Mouse (Mus musculus): ENCODE measurements at regions not wholly inside any gene's neighbourhood (a gene's known extent, or its start where the extent isn't known, plus 50 kb on each side); places are given as distances from the start of the nearest gene placed in this dataset.

- 61% methylated on average over 2 of the region's 2 CpGs for WGBS
- no peak overlapping the region for H3K4me3 ChIP-seq (ENCODE audit: low read depth, low read length)
- DNase-seq (ENCODE audit: low spot score) (no peak), ATAC-seq (ENCODE audit: insufficient read depth, low FRiP score, low TSS enrichment) (no peak)
- H3K27me3 ChIP-seq (ENCODE audit: control insufficient read depth, insufficient read depth, low read length), result no peaks in the 10 kb centered on the region
- no peaks in the 10 kb centered on the region for H3K9me3 ChIP-seq (ENCODE audit: control insufficient read depth, low read length)
- H3K9ac ChIP-seq (ENCODE audit: low read length), result no peak overlapping the region
- no peak overlapping the region for H3K27ac ChIP-seq (ENCODE audit: low read depth, low read length)
- no peaks in the 10 kb centered on the region for H3K4me1 ChIP-seq (ENCODE audit: control insufficient read depth, insufficient read depth, low read length)
- no peaks in the 10 kb centered on the region for H3K36me3 ChIP-seq (ENCODE audit: control insufficient read depth, insufficient read depth, low read length)
- no peak overlapping the region for H3K4me2 ChIP-seq (ENCODE audit: low read depth)
Observed at GRCm38 (mm10) chr1:149760440-149760839, 200.7 kb downstream of the Pla2g4a start.

DNA sequence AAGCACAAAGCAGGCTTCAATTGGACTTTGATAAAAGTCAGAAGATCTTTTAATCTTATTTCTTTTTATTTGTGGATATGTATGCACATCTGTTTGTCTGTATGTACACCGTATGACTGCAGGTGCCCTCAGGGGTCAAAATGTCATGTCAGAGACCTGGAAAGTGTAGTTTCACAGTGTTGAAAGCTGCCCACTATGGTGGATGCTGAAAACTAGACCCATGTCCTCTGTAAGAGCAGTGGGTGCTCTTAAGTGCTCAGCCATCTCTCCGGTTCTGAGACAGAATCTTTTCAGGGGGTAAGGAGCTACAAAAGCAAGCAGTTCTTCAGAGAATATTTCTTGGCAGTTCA lies 202.3 kb downstream of the Pla2g4a start:
- Histone ChIP-seq H3K4me1 (ENCODE audit: control insufficient read depth, insufficient read depth, low read length) (no peaks in the 10 kb centered on the region), H3K27me3 (ENCODE audit: control insufficient read depth, insufficient read depth, low read length) (no peaks in the 10 kb centered on the region), H3K9me3 (ENCODE audit: control insufficient read depth, low read length) (no peaks in the 10 kb centered on the region), H3K36me3 (ENCODE audit: control insufficient read depth, insufficient read depth, low read length) (no peaks in the 10 kb centered on the region), H3K9ac (ENCODE audit: low read length) (no peak overlapping the region), H3K27ac (ENCODE audit: low read depth, low read length) (no peak overlapping the region), H3K4me3 (ENCODE audit: low read depth, low read length) (no peak overlapping the region), H3K4me2 (ENCODE audit: low read depth) (no peak overlapping the region)
- 0 out of 2 replicates have a peak, but pooled peaks have one; percentile 10 for ATAC-seq (ENCODE audit: insufficient read depth, low FRiP score, low TSS enrichment)
- no peak for DNase-seq (ENCODE audit: low spot score)
- WGBS, result 90% methylated on average over 2 of the region's 2 CpGs

- Histone ChIP-seq H3K4me2 (ENCODE audit: low read depth) (no peak overlapping the region), H3K4me3 (ENCODE audit: low read depth, low read length) (no peak overlapping the region), H3K36me3 (ENCODE audit: control insufficient read depth, insufficient read depth, low read length) (no peaks in the 10 kb centered on the region), H3K27me3 (ENCODE audit: control insufficient read depth, insufficient read depth, low read length) (no peaks in the 10 kb centered on the region), H3K9ac (ENCODE audit: low read length) (no peak overlapping the region), H3K27ac (ENCODE audit: low read depth, low read length) (no peak overlapping the region), H3K9me3 (ENCODE audit: control insufficient read depth, low read length) (no peaks in the 10 kb centered on the region), H3K4me1 (ENCODE audit: control insufficient read depth, insufficient read depth, low read length) (no peaks in the 10 kb centered on the region)
- 0 out of 2 replicates have a peak, but pooled peaks have one; percentile 43 for ATAC-seq (ENCODE audit: insufficient read depth, low FRiP score, low TSS enrichment)
- 75% methylated on average over 1 of the region's 1 CpGs for WGBS
- DNase-seq (ENCODE audit: low spot score), result peak; percentile 49
Observed at GRCm38 (mm10) chr1:149758092-149758782, 202.9 kb downstream of the Pla2g4a start.

DNA sequence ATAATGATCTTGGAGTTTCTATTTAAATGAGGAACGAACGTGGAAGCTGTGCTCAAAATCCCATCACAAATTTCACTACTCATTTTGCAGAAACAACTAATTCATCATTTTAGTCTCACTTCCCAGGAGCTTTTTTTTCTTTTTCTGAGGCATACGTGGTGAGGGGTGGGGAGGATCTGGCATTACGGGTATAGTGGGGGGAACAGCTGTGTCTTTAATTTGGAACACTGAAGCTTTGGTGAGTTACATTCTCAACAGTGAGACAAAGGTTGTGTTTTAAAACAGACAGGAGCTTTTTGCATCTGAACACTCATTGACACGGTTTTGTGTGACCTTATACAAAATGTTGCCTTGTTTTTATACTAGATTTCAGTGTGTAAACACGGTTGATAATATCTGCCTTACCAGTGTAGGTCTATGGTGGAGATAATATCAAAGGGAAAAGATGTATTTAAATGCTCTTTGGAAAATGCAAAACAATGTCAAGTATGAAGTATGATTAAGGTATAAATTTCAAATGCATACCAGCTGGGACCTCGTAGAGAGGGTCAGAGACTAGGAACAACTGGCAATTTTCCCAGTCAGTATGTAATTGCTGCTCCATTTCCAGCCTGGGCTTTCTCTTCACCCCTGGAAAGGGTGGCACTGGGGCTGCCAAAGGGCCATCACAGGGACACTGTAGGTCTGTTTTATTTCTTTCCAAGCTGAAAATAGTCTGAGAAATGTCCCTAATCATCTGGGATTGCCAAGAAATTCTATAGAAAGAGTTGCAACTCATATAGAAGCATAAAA lies 207.6 kb downstream of the Pla2g4a start:
- Histone ChIP-seq H3K27ac (ENCODE audit: low read depth, low read length) (no peak overlapping the region), H3K36me3 (ENCODE audit: control insufficient read depth, insufficient read depth, low read length) (no peaks in the 10 kb centered on the region), H3K9me3 (ENCODE audit: control insufficient read depth, low read length) (no peaks in the 10 kb centered on the region), H3K4me1 (ENCODE audit: control insufficient read depth, insufficient read depth, low read length) (no peaks in the 10 kb centered on the region), H3K27me3 (ENCODE audit: control insufficient read depth, insufficient read depth, low read length) (no peaks in the 10 kb centered on the region), H3K9ac (ENCODE audit: low read length) (no peak overlapping the region), H3K4me2 (ENCODE audit: low read depth) (no peak overlapping the region), H3K4me3 (ENCODE audit: low read depth, low read length) (no peak overlapping the region)
- WGBS, result 70% methylated on average over 7 of the region's 7 CpGs
- DNase-seq (ENCODE audit: low spot score) (no peak), ATAC-seq (ENCODE audit: insufficient read depth, low FRiP score, low TSS enrichment) (no peak)

- Histone ChIP-seq H3K27ac (ENCODE audit: low read depth, low read length) (no peak overlapping the region), H3K4me1 (ENCODE audit: control insufficient read depth, insufficient read depth, low read length) (no peaks in the 10 kb centered on the region), H3K9me3 (ENCODE audit: control insufficient read depth, low read length) (no peaks in the 10 kb centered on the region), H3K4me3 (ENCODE audit: low read depth, low read length) (no peak overlapping the region), H3K27me3 (ENCODE audit: control insufficient read depth, insufficient read depth, low read length) (no peaks in the 10 kb centered on the region), H3K9ac (ENCODE audit: low read length) (no peak overlapping the region), H3K4me2 (ENCODE audit: low read depth) (no peak overlapping the region), H3K36me3 (ENCODE audit: control insufficient read depth, insufficient read depth, low read length) (no peaks in the 10 kb centered on the region)
- ATAC-seq (ENCODE audit: insufficient read depth, low FRiP score, low TSS enrichment) (no peak), DNase-seq (ENCODE audit: low spot score) (no peak)
- 89% methylated on average over 2 of the region's 2 CpGs for WGBS
Observed at GRCm38 (mm10) chr1:149749405-149749804, 211.7 kb downstream of the Pla2g4a start.

DNA sequence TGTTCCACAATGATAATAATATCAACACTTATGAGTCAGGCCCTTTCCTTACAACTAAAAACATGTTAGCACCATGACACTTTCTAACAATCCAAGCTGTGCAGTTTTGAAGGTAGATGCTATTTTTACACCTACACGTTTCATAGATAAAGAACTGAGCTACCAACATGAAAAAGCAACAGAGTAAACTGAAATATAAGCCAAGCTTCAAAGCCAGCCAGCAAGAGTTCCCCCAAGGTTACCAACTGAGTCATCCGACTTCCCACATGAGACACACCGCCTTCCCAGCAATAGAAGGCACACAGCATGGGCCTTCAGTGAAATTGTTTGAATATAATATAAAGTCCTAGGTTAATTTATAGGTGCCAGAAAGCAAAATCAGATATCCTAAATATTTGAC lies 222.1 kb downstream of the Pla2g4a start:
- Histone ChIP-seq H3K4me2 (ENCODE audit: low read depth) (no peak overlapping the region), H3K36me3 (ENCODE audit: control insufficient read depth, insufficient read depth, low read length) (no peaks in the 10 kb centered on the region), H3K27ac (ENCODE audit: low read depth, low read length) (no peak overlapping the region), H3K4me1 (ENCODE audit: control insufficient read depth, insufficient read depth, low read length) (no peaks in the 10 kb centered on the region), H3K9me3 (ENCODE audit: control insufficient read depth, low read length) (no peaks in the 10 kb centered on the region), H3K27me3 (ENCODE audit: control insufficient read depth, insufficient read depth, low read length) (no peaks in the 10 kb centered on the region), H3K4me3 (ENCODE audit: low read depth, low read length) (no peak overlapping the region), H3K9ac (ENCODE audit: low read length) (no peak overlapping the region)
- no peak for ATAC-seq (ENCODE audit: insufficient read depth, low FRiP score, low TSS enrichment)
- no peak for DNase-seq (ENCODE audit: low spot score)
- WGBS, result 83% methylated on average over 3 of the region's 3 CpGs

DNA sequence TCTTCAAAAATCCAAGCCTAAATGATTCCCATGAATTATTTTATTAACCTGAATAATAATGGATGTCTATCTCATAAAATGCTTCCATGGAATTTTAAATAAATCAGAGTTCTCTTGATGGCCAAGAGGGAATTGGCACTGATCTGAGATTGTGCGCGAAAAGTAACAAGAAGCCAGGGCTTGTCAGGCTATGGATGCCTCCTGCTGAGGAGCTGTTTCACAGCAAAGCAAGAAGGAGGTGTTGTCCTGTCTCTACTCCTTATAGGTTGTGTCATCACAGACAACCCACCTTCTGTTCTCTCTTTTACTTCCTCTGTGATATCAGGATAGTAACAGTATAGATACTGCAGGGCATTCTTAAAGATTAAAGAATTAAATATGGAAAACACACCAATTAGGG lies 226.8 kb downstream of the Pla2g4a start:
- H3K4me1 ChIP-seq (ENCODE audit: control insufficient read depth, insufficient read depth, low read length), result no peaks in the 10 kb centered on the region
- H3K9ac ChIP-seq (ENCODE audit: low read length), result no peak overlapping the region
- H3K4me2 ChIP-seq (ENCODE audit: low read depth), result no peak overlapping the region
- WGBS, result 90% methylated on average over 2 of the region's 2 CpGs
- H3K4me3 ChIP-seq (ENCODE audit: low read depth, low read length), result no peak overlapping the region
- no peaks in the 10 kb centered on the region for H3K9me3 ChIP-seq (ENCODE audit: control insufficient read depth, low read length)
- DNase-seq (ENCODE audit: low spot score) (no peak), ATAC-seq (ENCODE audit: insufficient read depth, low FRiP score, low TSS enrichment) (no peak)
- H3K27me3 ChIP-seq (ENCODE audit: control insufficient read depth, insufficient read depth, low read length), result no peaks in the 10 kb centered on the region
- no peaks in the 10 kb centered on the region for H3K36me3 ChIP-seq (ENCODE audit: control insufficient read depth, insufficient read depth, low read length)
- H3K27ac ChIP-seq (ENCODE audit: low read depth, low read length), result no peak overlapping the region

GRCm38 (mm10) chr1:149715171-149715570 lies 245.9 kb downstream of the Pla2g4a start:
- Histone ChIP-seq H3K27me3 (ENCODE audit: control insufficient read depth, insufficient read depth, low read length) (no peaks in the 10 kb centered on the region), H3K4me3 (ENCODE audit: low read depth, low read length) (no peak overlapping the region), H3K27ac (ENCODE audit: low read depth, low read length) (no peak overlapping the region), H3K9ac (ENCODE audit: low read length) (no peak overlapping the region), H3K4me2 (ENCODE audit: low read depth) (no peak overlapping the region), H3K9me3 (ENCODE audit: control insufficient read depth, low read length) (no peaks in the 10 kb centered on the region), H3K36me3 (ENCODE audit: control insufficient read depth, insufficient read depth, low read length) (no peaks in the 10 kb centered on the region), H3K4me1 (ENCODE audit: control insufficient read depth, insufficient read depth, low read length) (no peaks in the 10 kb centered on the region)
- no peak for ATAC-seq (ENCODE audit: insufficient read depth, low FRiP score, low TSS enrichment)
- no peak for DNase-seq (ENCODE audit: low spot score)
- WGBS, result 92% methylated on average over 1 of the region's 1 CpGs

DNA sequence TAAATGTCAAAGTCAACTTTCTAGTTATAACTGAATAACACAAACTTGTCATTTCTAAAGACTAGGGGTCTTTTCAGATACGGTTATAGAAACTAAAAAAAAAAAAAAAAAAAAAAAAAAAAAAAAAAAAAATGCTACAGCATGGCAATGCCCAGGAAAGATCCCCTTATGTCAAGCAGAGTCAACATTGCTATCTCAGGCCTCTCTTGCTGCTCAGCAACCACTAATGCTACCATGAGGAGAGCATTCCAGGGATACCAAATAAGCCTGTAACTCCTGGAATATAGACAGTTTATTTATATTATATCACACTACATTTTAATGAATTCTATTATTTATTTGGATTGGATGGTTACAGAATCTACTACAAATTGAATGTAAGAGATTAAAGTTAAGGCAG lies 248.8 kb downstream of the Pla2g4a start:
- H3K4me1 ChIP-seq (ENCODE audit: control insufficient read depth, insufficient read depth, low read length), result no peaks in the 10 kb centered on the region
- H3K4me2 ChIP-seq (ENCODE audit: low read depth), result no peak overlapping the region
- H3K4me3 ChIP-seq (ENCODE audit: low read depth, low read length), result no peak overlapping the region
- DNase-seq (ENCODE audit: low spot score) (no peak), ATAC-seq (ENCODE audit: insufficient read depth, low FRiP score, low TSS enrichment) (no peak)
- H3K27me3 ChIP-seq (ENCODE audit: control insufficient read depth, insufficient read depth, low read length), result no peaks in the 10 kb centered on the region
- H3K9ac ChIP-seq (ENCODE audit: low read length), result no peak overlapping the region
- no peak overlapping the region for H3K27ac ChIP-seq (ENCODE audit: low read depth, low read length)
- 91% methylated on average over 1 of the region's 1 CpGs for WGBS
- no peaks in the 10 kb centered on the region for H3K36me3 ChIP-seq (ENCODE audit: control insufficient read depth, insufficient read depth, low read length)
- H3K9me3 ChIP-seq (ENCODE audit: control insufficient read depth, low read length), result no peaks in the 10 kb centered on the region

Measured in neural tube, embryonic 11.5 days (tissue).